Mouse (Mus musculus) forebrain, embryonic 15.5 days (tissue): ENCODE data around the gene Nlrp9c. TPM values are rescaled to one million over a fixed set of nuclear protein-coding genes. Genes with fewer than 3 reads are reported as not detected.
"Not testable (repeated sequence)": the region's sequence is repeated elsewhere in the genome, so short reads cannot be mapped to it uniquely, and the experiment has no call there.

ENCODE experiments used
- ATAC-seq: fragments of 200-750 bp; cut with Nextera tagmentation; replicated peaks from 2 replicates; pipeline ENCODE4 v1.8.0; 2017; ENCODE audit warnings: mild to moderate bottlenecking, moderate TSS enrichment, moderate library complexity
- H3K27ac ChIP-seq: fragments of 300-500 bp; sonication (generic); replicated peaks from 2 replicates; pipeline ENCODE4 v1.5.1; 2015; ENCODE audit warnings: mild to moderate bottlenecking, inconsistent platforms
- H3K27me3 ChIP-seq: fragments of 300-500 bp; sonication (generic); 2 replicates; pipeline ENCODE4 v1.6.1; 2015; ENCODE audit warnings: inconsistent platforms
- H3K36me3 ChIP-seq: fragments of 300-500 bp; sonication (generic); 2 replicates; pipeline ENCODE4 v1.6.1; 2015; ENCODE audit warnings: mild to moderate bottlenecking, inconsistent platforms
- H3K4me1 ChIP-seq: fragments of 300-500 bp; sonication (generic); 2 replicates; pipeline ENCODE4 v1.6.1; 2015; ENCODE audit warnings: inconsistent platforms
- H3K4me2 ChIP-seq: fragments of 300-500 bp; sonication (generic); replicated peaks from 2 replicates; pipeline ENCODE4 v1.6.1; 2015; ENCODE audit warnings: mild to moderate bottlenecking, inconsistent platforms
- H3K4me3 ChIP-seq: fragments of 300-500 bp; sonication (generic); 2 replicates; pipeline ENCODE4 v1.5.1; 2015; ENCODE audit warnings: mild to moderate bottlenecking, inconsistent platforms
- H3K9ac ChIP-seq: fragments of 300-500 bp; sonication (generic); replicated peaks from 2 replicates; pipeline ENCODE4 v1.6.1; 2015; ENCODE audit warnings: mild to moderate bottlenecking, inconsistent platforms
- H3K9me3 ChIP-seq: fragments of 300-500 bp; sonication (generic); 2 replicates; pipeline ENCODE4 v1.6.1; 2016; ENCODE audit warnings: inconsistent platforms
- WGBS: fragments of 180-500 bp; shearing (Covaris S2); methylation state at CpG from one replicate; pipeline ENCODE4 v1.1.7; 2015; ENCODE audit warnings: mixed read lengths; 5-methylcytosine and 5-hydroxymethylcytosine counted together
- polyA plus RNA-seq: library from polyadenylated mRNA; unstranded; fragments of >200 nt; fragmentation: Nextera tagmentation; extraction: Ambion mirVana; gene quantifications from 2 replicates; pipeline ENCODE4 v1.2.1, GENCODE M21; 2015

Gene Nlrp9c
- polyA plus RNA-seq = not detected in 2 replicates

- not testable (repeated sequence) for H3K36me3 ChIP-seq, H3K4me2 ChIP-seq, H3K9ac ChIP-seq, ATAC-seq, H3K4me1 ChIP-seq, H3K4me3 ChIP-seq, H3K27me3 ChIP-seq, H3K27ac ChIP-seq
- 59% methylated on average over 2 of the region's 2 CpGs for WGBS
- peaks cover 16% of the 10 kb centered on the region; the same call in 1 of the 2 replicates for H3K9me3 ChIP-seq
These were observed at the start of gene Nlrp9c for GRCm38 (mm10) chr7:26403600-26403999. TSS of gene Nlrp9c (minus strand) at chr7:26403700.

- Histone ChIP-seq H3K9me3 (peaks cover 4% of the 10 kb centered on the region), H3K9ac (no peak within 1 kb of the TSS), H3K27ac (no peak within 1 kb of the TSS), H3K4me2 (no peak within 1 kb of the TSS), H3K27me3 (no peaks in the 10 kb centered on the region), H3K4me1 (no peaks in the 10 kb centered on the region), H3K4me3 (no peak within 1 kb of the TSS), H3K36me3 (no peaks in the 10 kb centered on the region)
- no peak for ATAC-seq
- 85% methylated on average over 5 of the region's 5 CpGs for WGBS
These were observed 31.3 kb upstream of the Nlrp9c start, which contains the start of gene Nlrp4a for GRCm38 (mm10) chr7:26434813-26435212. TSS of gene Nlrp4a (plus strand) at chr7:26435113.

- WGBS = 88% methylated on average over 6 of the region's 6 CpGs
- H3K4me3 ChIP-seq, H3K27me3 ChIP-seq, H3K27ac ChIP-seq, H3K4me1 ChIP-seq, ATAC-seq, H3K9me3 ChIP-seq, H3K36me3 ChIP-seq, H3K4me2 ChIP-seq, H3K9ac ChIP-seq: not testable (repeated sequence)
These were observed 11.7 kb downstream of the Nlrp9c start for GRCm38 (mm10) chr7:26391811-26392210.

GRCm38 (mm10) chr7:26391137-26391536 lies 12.4 kb downstream of the Nlrp9c start:
- H3K9me3 ChIP-seq, ATAC-seq, H3K27ac ChIP-seq, H3K9ac ChIP-seq, H3K4me1 ChIP-seq, H3K4me3 ChIP-seq, H3K36me3 ChIP-seq, H3K27me3 ChIP-seq, H3K4me2 ChIP-seq: not testable (repeated sequence)
- WGBS = 80% methylated on average over 2 of the region's 2 CpGs

GRCm38 (mm10) chr7:26386691-26387090 lies 16.8 kb downstream of the Nlrp9c start:
- ATAC-seq, H3K9me3 ChIP-seq, H3K4me1 ChIP-seq, H3K4me3 ChIP-seq, H3K36me3 ChIP-seq, H3K27ac ChIP-seq, H3K27me3 ChIP-seq, H3K9ac ChIP-seq, H3K4me2 ChIP-seq: not testable (repeated sequence)
- WGBS = 88% methylated on average over 5 of the region's 5 CpGs

GRCm38 (mm10) chr7:26380807-26381206 lies 22.7 kb downstream of the Nlrp9c start:
- Histone ChIP-seq H3K9ac (no peak overlapping the region), H3K27ac (no peak overlapping the region), H3K4me2 (no peak overlapping the region), H3K4me3 (no peak overlapping the region), H3K36me3 (no peaks in the 10 kb centered on the region), H3K27me3 (no peaks in the 10 kb centered on the region), H3K9me3 (0 out of 2 replicates have a peak, but pooled peaks cover 6% of the 10 kb centered on the region), H3K4me1 (no peaks in the 10 kb centered on the region)
- no peak for ATAC-seq
- 100% methylated on average over 1 of the region's 1 CpGs for WGBS

- not testable (repeated sequence) for ATAC-seq, H3K4me2 ChIP-seq, H3K4me3 ChIP-seq, H3K27ac ChIP-seq, H3K4me1 ChIP-seq, H3K36me3 ChIP-seq, H3K27me3 ChIP-seq, H3K9ac ChIP-seq, H3K9me3 ChIP-seq
- 82% methylated on average over 5 of the region's 5 CpGs for WGBS
These were observed 30.3 kb downstream of the Nlrp9c start for GRCm38 (mm10) chr7:26373221-26373620.

- not testable (repeated sequence) for H3K36me3 ChIP-seq, H3K27me3 ChIP-seq, H3K9ac ChIP-seq, H3K4me3 ChIP-seq, H3K27ac ChIP-seq, H3K9me3 ChIP-seq, H3K4me1 ChIP-seq, ATAC-seq, H3K4me2 ChIP-seq
- 88% methylated on average over 6 of the region's 6 CpGs for WGBS
These were observed 46.8 kb downstream of the Nlrp9c start for GRCm38 (mm10) chr7:26356719-26357118.

GRCm38 (mm10) chr7:26352258-26352657 lies 51.2 kb downstream of the Nlrp9c start:
- H3K9me3 ChIP-seq, ATAC-seq, H3K27ac ChIP-seq, H3K36me3 ChIP-seq, H3K4me2 ChIP-seq, H3K27me3 ChIP-seq, H3K4me1 ChIP-seq, H3K9ac ChIP-seq, H3K4me3 ChIP-seq: not testable (repeated sequence)
- 72% methylated on average over 3 of the region's 3 CpGs for WGBS

GRCm38 (mm10) chr7:26350177-26350576 lies 53.3 kb downstream of the Nlrp9c start:
- not testable (repeated sequence) for H3K27ac ChIP-seq, H3K4me3 ChIP-seq, H3K36me3 ChIP-seq, H3K9me3 ChIP-seq, H3K4me1 ChIP-seq, H3K4me2 ChIP-seq, H3K27me3 ChIP-seq, H3K9ac ChIP-seq, ATAC-seq

- not testable (repeated sequence) for H3K27me3 ChIP-seq, H3K27ac ChIP-seq, ATAC-seq, H3K9ac ChIP-seq, H3K36me3 ChIP-seq, H3K4me1 ChIP-seq, H3K4me3 ChIP-seq, H3K4me2 ChIP-seq, H3K9me3 ChIP-seq
- WGBS = 76% methylated on average over 3 of the region's 3 CpGs
These were observed 83.1 kb downstream of the Nlrp9c start for GRCm38 (mm10) chr7:26320361-26320760.

GRCm38 (mm10) chr7:26315809-26316208 lies 87.7 kb downstream of the Nlrp9c start:
- H3K27me3 ChIP-seq, H3K9me3 ChIP-seq, ATAC-seq, H3K4me2 ChIP-seq, H3K9ac ChIP-seq, H3K36me3 ChIP-seq, H3K4me3 ChIP-seq, H3K27ac ChIP-seq, H3K4me1 ChIP-seq: not testable (repeated sequence)
- WGBS = 86% methylated on average over 4 of the region's 4 CpGs

GRCm38 (mm10) chr7:26315194-26315593 lies 88.3 kb downstream of the Nlrp9c start:
- WGBS = 94% methylated on average over 2 of the region's 2 CpGs
- H3K4me2 ChIP-seq, H3K9ac ChIP-seq, H3K4me3 ChIP-seq, H3K27ac ChIP-seq, H3K4me1 ChIP-seq, H3K27me3 ChIP-seq, ATAC-seq, H3K36me3 ChIP-seq, H3K9me3 ChIP-seq: not testable (repeated sequence)
